ENCODE assay signal across 24 mouse cellular contexts in genomic region chr11:118034395-118034794, GRCm38 (mm10). TPM values are rescaled to one million over a fixed set of nuclear protein-coding genes. Genes with fewer than 3 reads are reported as not detected.
DNase-seq lines count a peak whose midpoint lies in the region; ATAC-seq and TF ChIP-seq lines count a peak whose summit lies in the region.
"Had no signal": no experiment of that assay in that cellular context is flagged by ENCODE, and none has a peak within 500 bp of the region (broad histone marks: within the 10 kb centered on the region; RNA-seq: fewer than 3 reads in every experiment).

No protein-coding gene starts in this region.

- no peaks in the 10 kb centered on the region for H3K27me3 ChIP-seq in C2C12 (ENCODE audit: control insufficient read depth, insufficient read depth, insufficient read length)
- no peaks in the 10 kb centered on the region for H3K27me3 ChIP-seq in intestine, embryonic 16.5 days (replicated peaks; ENCODE audit: control insufficient read depth, insufficient read depth, low read length)
- H3K27me3 ChIP-seq in myocyte (ENCODE audit: control insufficient read depth, insufficient read depth, insufficient read length): no peaks in the 10 kb centered on the region
- H3K27me3 ChIP-seq: embryonic facial prominence, embryonic 15.5 days; hindbrain, embryonic 12.5 days had no signal

- no peak for TF ChIP-seq POLR2A in myocyte (IDR thresholded peaks at IDR 0.05; ENCODE audit: insufficient read length, low read depth)

- no peak for TF ChIP-seq CTCF in C2C12 (IDR thresholded peaks at IDR 0.05; ENCODE audit: control insufficient read depth, insufficient read depth, insufficient read length)
- no peak for TF ChIP-seq CTCF in gastrocnemius, adult 2 months (IDR thresholded peaks at IDR 0.05)

- peak overlapping the region; percentile 32; the same call in 1 of the 2 replicates for H3K4me2 ChIP-seq in intestine, embryonic 16.5 days (ENCODE audit: low read depth, low read length)
- no peak overlapping the region for H3K4me2 ChIP-seq in myocyte (ENCODE audit: low read depth)
- H3K4me2 ChIP-seq: embryonic facial prominence, embryonic 15.5 days; hindbrain, embryonic 12.5 days had no signal

- H3ac ChIP-seq in C2C12 (ENCODE audit: control insufficient read depth, insufficient read length, low read depth) (no peak overlapping the region), myocyte (ENCODE audit: control insufficient read depth, insufficient read length) (no peak overlapping the region)

- peak overlapping the region; percentile 73 for H3K27ac ChIP-seq in intestine, embryonic 16.5 days (ENCODE audit: low read length)
- no peak overlapping the region for H3K27ac ChIP-seq in gastrocnemius, adult 2 months
- H3K27ac ChIP-seq: embryonic facial prominence, embryonic 15.5 days; forebrain, embryonic 10.5 days; heart, embryonic 10.5 days; hindbrain, embryonic 12.5 days had no signal

- no peak overlapping the region for H3K4me3 ChIP-seq in C2C12 (ENCODE audit: insufficient read depth, poor library complexity, severe bottlenecking)
- 0 out of 2 replicates have a peak overlapping the region, but pooled peaks have one; percentile 3 for H3K4me3 ChIP-seq in intestine, embryonic 16.5 days (ENCODE audit: low read length)
- H3K4me3 ChIP-seq in myocyte: no peak overlapping the region
- no peak overlapping the region for H3K4me3 ChIP-seq in gastrocnemius, adult 2 months
- H3K4me3 ChIP-seq: embryonic facial prominence, embryonic 15.5 days; erythroblast, embryonic 14.5 days; forebrain, embryonic 10.5 days; heart, embryonic 10.5 days; hindbrain, embryonic 12.5 days had no signal

- H3K4me1 ChIP-seq in intestine, embryonic 16.5 days (ENCODE audit: control insufficient read depth, insufficient read depth, low read length): peaks cover 11% of the 10 kb centered on the region
- H3K4me1 ChIP-seq: embryonic facial prominence, embryonic 15.5 days; hindbrain, embryonic 12.5 days had no signal

- DNase-seq in ES-CJ7 (ENCODE audit: low read depth, low spot score): peak; percentile 63
- DNase-seq in cerebellum, adult 11-12 months: no peak
- no peak for DNase-seq in gastrocnemius, adult 2 months
- no peak for DNase-seq in urinary bladder, postnatal 14 days (ENCODE audit: low spot score)
- DNase-seq: adrenal gland, postnatal 25 days; cerebellum, adult 8-10 months; cerebellum, postnatal 14 days; embryo, embryonic 11 days; gastrocnemius, postnatal 10 days; heart, adult 18-20 months; heart, postnatal 10 days; heart, postnatal 4 days had no signal

- H3K79me2 ChIP-seq in C2C12 (ENCODE audit: control insufficient read depth, insufficient read depth) (no peaks in the 10 kb centered on the region), myocyte (ENCODE audit: control insufficient read depth, insufficient read depth) (no peaks in the 10 kb centered on the region)

- no peaks in the 10 kb centered on the region for H3K36me3 ChIP-seq in C2C12 (ENCODE audit: control insufficient read depth, insufficient read depth)
- H3K36me3 ChIP-seq in intestine, embryonic 16.5 days (ENCODE audit: control insufficient read depth, insufficient read depth, low read length): peaks cover 4% of the 10 kb centered on the region; the same call in 1 of the 2 replicates
- H3K36me3 ChIP-seq in myocyte (ENCODE audit: control insufficient read depth, insufficient read depth): no peaks in the 10 kb centered on the region
- H3K36me3 ChIP-seq: embryonic facial prominence, embryonic 15.5 days had no signal

- intact Hi-C loops in gastrocnemius, adult 2 months (cut with DNase I): no loop called here

- no peak for ATAC-seq in intestine, embryonic 16.5 days
- ATAC-seq: CD4-positive, CD25-positive, alpha-beta regulatory T cell, adult 4 months; forebrain, embryonic 14.5 days; hindbrain, embryonic 16.5 days; inflammation-experienced regulatory T-cells, adult 6 months had no signal

- H3K9me3 ChIP-seq in intestine, embryonic 16.5 days (ENCODE audit: control insufficient read depth, low read length): no peaks in the 10 kb centered on the region
- H3K9me3 ChIP-seq: embryonic facial prominence, embryonic 15.5 days; heart, embryonic 10.5 days; hindbrain, embryonic 12.5 days had no signal

- H3K79me3 ChIP-seq in C2C12 (ENCODE audit: low read depth): no peaks in the 10 kb centered on the region

- H3K9ac ChIP-seq in intestine, embryonic 16.5 days (ENCODE audit: low read depth, low read length): peak overlapping the region; percentile 43; the same call in 1 of the 2 replicates
- H3K9ac ChIP-seq: embryonic facial prominence, embryonic 15.5 days; hindbrain, embryonic 12.5 days had no signal

- WGBS in intestine, embryonic 16.5 days: 68% methylated on average over 13 of the region's 13 CpGs

TF ChIP-seq in C2C12, 6 proteins besides CTCF, POLR2A, EP300 and RAD21:
- TF ChIP-seq USF1 (IDR thresholded peaks at IDR 0.05; ENCODE audit: low read depth): no peak
- TF ChIP-seq MYOD1 (IDR thresholded peaks at IDR 0.05; ENCODE audit: control insufficient read depth, insufficient read length, low read depth): peak; percentile 22

TF ChIP-seq in myocyte, 11 proteins besides CTCF, POLR2A, EP300 and RAD21:
- no peak for TF ChIP-seq POLR2AphosphoS2 (IDR thresholded peaks at IDR 0.05; ENCODE audit: insufficient read length, low read depth)
- no peak for TF ChIP-seq MAX (IDR thresholded peaks at IDR 0.05; ENCODE audit: low read depth)
- TF ChIP-seq SRF (IDR thresholded peaks at IDR 0.05; ENCODE audit: control insufficient read depth, insufficient read length, low read depth): no peak
- TF ChIP-seq USF1 (IDR thresholded peaks at IDR 0.05; ENCODE audit: low read depth): no peak
- TF ChIP-seq MYOD1 (IDR thresholded peaks at IDR 0.05; ENCODE audit: control insufficient read depth in 1 of 3, insufficient read length in 2 of 3, low read depth in 2 of 3): peak in 2 of 3 experiments; percentile 68 to 97
- TF ChIP-seq E2F4 (IDR thresholded peaks at IDR 0.05; ENCODE audit: insufficient read depth): no peak
- no peak for TF ChIP-seq CEBPB (IDR thresholded peaks at IDR 0.05; ENCODE audit: insufficient read depth, poor library complexity, severe bottlenecking)
- TF ChIP-seq TCF12 (IDR thresholded peaks at IDR 0.05; ENCODE audit: insufficient read depth, poor library complexity, severe bottlenecking): peak; percentile 37
- no peak for TF ChIP-seq REST (IDR thresholded peaks at IDR 0.05; ENCODE audit: insufficient read depth, insufficient read length)
- TF ChIP-seq MYOG (IDR thresholded peaks at IDR 0.05; ENCODE audit: control insufficient read depth in 1 of 3, insufficient read depth in 1 of 3, insufficient read length in 2 of 3, low read depth in 2 of 3): peak; percentile 30 to 97 (median 56)
- TF ChIP-seq TCF3 (IDR thresholded peaks at IDR 0.05; ENCODE audit: insufficient read length, low read depth): peak; percentile 68
TF ChIP-seq in myocyte: peak in this region for 4.

RNA-seq across cellular contexts. Expression of gene Pgs1, which starts 48.3 kb away (rescaled TPM):
- polyA plus RNA-seq in C2C12 (2012; fragmentation: generic; extraction: Trizol) (65.8 TPM), myocyte (2012; fragmentation: generic; extraction: Trizol) (61.6 TPM)
- 33.9 and 35.7 TPM in 2 replicates for polyA plus RNA-seq in intestine, embryonic 16.5 days (2015; fragmentation: Nextera tagmentation; extraction: Ambion mirVana)
- 10 to 100 TPM; 17.2 to 18.0 TPM for total RNA-seq in gastrocnemius, adult 2 months (2021)
